Mouse (Mus musculus): ENCODE measurements around the gene Prr5l. TPM values are rescaled to one million over a fixed set of nuclear protein-coding genes. Genes with fewer than 3 reads are reported as not detected.

Prr5l gene
- polyA plus RNA-seq, 1 experiment = 0.06 TPM

DNA sequence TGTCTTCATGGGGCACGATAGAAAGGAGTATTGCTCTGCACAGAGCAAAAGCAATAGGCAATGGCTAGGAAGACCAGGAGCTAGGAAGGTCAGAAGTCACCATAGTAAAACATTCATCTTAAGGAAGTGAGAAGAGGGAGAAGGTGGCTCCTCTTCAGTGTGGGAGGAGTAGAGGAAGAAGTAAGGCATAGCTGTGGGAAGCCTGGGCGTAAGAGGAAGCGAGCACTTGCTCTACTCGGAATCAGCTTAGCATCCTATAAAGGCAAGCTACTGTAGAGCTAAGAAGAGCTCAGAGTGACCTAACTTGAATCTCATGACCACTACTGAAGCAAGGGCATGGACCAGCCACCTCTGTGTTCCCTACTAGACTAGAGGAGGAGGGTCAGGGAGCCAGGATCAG lies 39.5 kb upstream of the Prr5l start:
- Histone ChIP-seq H3K27me3 (ENCODE audit: control insufficient read depth, insufficient read depth, insufficient read length) (no peaks in the 10 kb centered on the region), H3K79me2 (ENCODE audit: control insufficient read depth, insufficient read depth) (no peaks in the 10 kb centered on the region), H3K4me2 (ENCODE audit: low read depth) (no peak overlapping the region), H3K36me3 (ENCODE audit: control insufficient read depth, insufficient read depth) (no peaks in the 10 kb centered on the region), H3K4me3 (no peak overlapping the region), H3ac (ENCODE audit: control insufficient read depth, insufficient read length) (no peak overlapping the region)
- TF ChIP-seq MYOG (IDR thresholded peaks at IDR 0.05; ENCODE audit: control insufficient read depth in 1 of 3, insufficient read depth in 1 of 3, insufficient read length in 2 of 3, low read depth in 2 of 3) (no peak), POLR2AphosphoS2 (IDR thresholded peaks at IDR 0.05; ENCODE audit: insufficient read length, low read depth) (no peak), SRF (IDR thresholded peaks at IDR 0.05; ENCODE audit: control insufficient read depth, insufficient read length, low read depth) (no peak)

- no peak overlapping the region for H3K4me2 ChIP-seq (ENCODE audit: low read depth)
- no peaks in the 10 kb centered on the region for H3K36me3 ChIP-seq (ENCODE audit: control insufficient read depth, insufficient read depth)
- no peaks in the 10 kb centered on the region for H3K79me2 ChIP-seq (ENCODE audit: control insufficient read depth, insufficient read depth)
- TF ChIP-seq POLR2AphosphoS2 (IDR thresholded peaks at IDR 0.05; ENCODE audit: insufficient read length, low read depth) = no peak
- no peak for TF ChIP-seq SRF (IDR thresholded peaks at IDR 0.05; ENCODE audit: control insufficient read depth, insufficient read length, low read depth)
- TF ChIP-seq USF1 (IDR thresholded peaks at IDR 0.05; ENCODE audit: low read depth) = no peak
- TF ChIP-seq TCF12 (IDR thresholded peaks at IDR 0.05; ENCODE audit: insufficient read depth, poor library complexity, severe bottlenecking) = no peak
- no peak for TF ChIP-seq MYOD1 (IDR thresholded peaks at IDR 0.05; ENCODE audit: control insufficient read depth in 1 of 3, insufficient read length in 2 of 3, low read depth in 2 of 3)
- TF ChIP-seq E2F4 (IDR thresholded peaks at IDR 0.05; ENCODE audit: insufficient read depth) = no peak
- no peak for TF ChIP-seq REST (IDR thresholded peaks at IDR 0.05; ENCODE audit: insufficient read depth, insufficient read length)
- no peak for TF ChIP-seq TCF3 (IDR thresholded peaks at IDR 0.05; ENCODE audit: insufficient read length, low read depth)
- TF ChIP-seq CEBPB (IDR thresholded peaks at IDR 0.05; ENCODE audit: insufficient read depth, poor library complexity, severe bottlenecking) = no peak
- TF ChIP-seq POLR2A (IDR thresholded peaks at IDR 0.05; ENCODE audit: insufficient read length, low read depth) = no peak
- TF ChIP-seq MYOG (IDR thresholded peaks at IDR 0.05; ENCODE audit: control insufficient read depth in 1 of 3, insufficient read depth in 1 of 3, insufficient read length in 2 of 3, low read depth in 2 of 3) = no peak
- TF ChIP-seq MAX (IDR thresholded peaks at IDR 0.05; ENCODE audit: low read depth) = no peak
- no peak overlapping the region for H3ac ChIP-seq (ENCODE audit: control insufficient read depth, insufficient read length)
- H3K27me3 ChIP-seq (ENCODE audit: control insufficient read depth, insufficient read depth, insufficient read length) = no peaks in the 10 kb centered on the region
- H3K4me3 ChIP-seq = no peak overlapping the region
Observed at GRCm38 (mm10) chr2:101920136-101920554, 37.3 kb upstream of the Prr5l start.

GRCm38 (mm10) chr2:101918518-101918917 lies 35.7 kb upstream of the Prr5l start:
- no peaks in the 10 kb centered on the region for H3K27me3 ChIP-seq (ENCODE audit: control insufficient read depth, insufficient read depth, insufficient read length)
- H3K4me2 ChIP-seq (ENCODE audit: low read depth) = no peak overlapping the region
- H3ac ChIP-seq (ENCODE audit: control insufficient read depth, insufficient read length) = no peak overlapping the region
- TF ChIP-seq REST (IDR thresholded peaks at IDR 0.05; ENCODE audit: insufficient read depth, insufficient read length) = no peak
- TF ChIP-seq POLR2A (IDR thresholded peaks at IDR 0.05; ENCODE audit: insufficient read length, low read depth) = no peak
- TF ChIP-seq MAX (IDR thresholded peaks at IDR 0.05; ENCODE audit: low read depth) = no peak
- no peak for TF ChIP-seq USF1 (IDR thresholded peaks at IDR 0.05; ENCODE audit: low read depth)
- TF ChIP-seq TCF12 (IDR thresholded peaks at IDR 0.05; ENCODE audit: insufficient read depth, poor library complexity, severe bottlenecking) = no peak
- TF ChIP-seq TCF3 (IDR thresholded peaks at IDR 0.05; ENCODE audit: insufficient read length, low read depth) = no peak
- H3K79me2 ChIP-seq (ENCODE audit: control insufficient read depth, insufficient read depth) = no peaks in the 10 kb centered on the region
- H3K4me3 ChIP-seq = no peak overlapping the region
- no peaks in the 10 kb centered on the region for H3K36me3 ChIP-seq (ENCODE audit: control insufficient read depth, insufficient read depth)

DNA sequence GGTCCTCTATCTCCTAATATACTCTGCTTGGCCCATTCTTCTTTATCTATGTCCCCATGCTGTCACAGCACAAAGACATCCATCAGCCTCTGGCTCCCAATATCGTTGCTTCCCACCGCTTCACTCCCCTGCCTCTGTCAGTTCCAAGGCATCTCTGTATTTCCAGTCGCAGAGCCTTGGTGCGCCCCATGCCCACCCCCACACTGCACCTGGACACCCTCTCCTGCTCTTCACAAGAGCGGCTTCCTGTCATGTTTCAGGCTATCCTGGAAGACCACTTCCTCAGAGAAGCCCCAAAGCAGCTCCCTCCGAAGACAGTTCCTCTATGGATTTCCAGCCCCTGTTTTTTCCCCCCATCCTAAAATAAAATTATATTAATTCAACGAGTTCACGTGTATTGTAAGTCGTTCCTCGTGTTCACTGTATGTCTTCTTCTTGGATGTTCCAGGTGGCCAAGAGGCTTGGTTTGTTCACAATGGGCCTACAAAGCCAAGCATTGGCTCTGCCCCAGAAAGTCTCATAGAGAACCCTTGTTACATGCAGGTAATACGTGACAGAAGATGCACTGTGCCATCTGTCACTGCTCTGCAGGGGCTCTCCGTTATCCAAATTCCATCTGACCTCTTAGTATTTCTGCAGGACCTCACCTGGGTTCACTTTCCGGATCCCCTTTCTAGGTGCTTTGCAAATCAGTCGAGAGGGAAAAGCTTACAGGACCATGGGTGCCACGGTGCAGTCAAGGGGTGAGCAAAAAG lies 26.7 kb upstream of the Prr5l start:
- H3K79me2 ChIP-seq (ENCODE audit: control insufficient read depth, insufficient read depth) = no peaks in the 10 kb centered on the region
- H3K27me3 ChIP-seq (ENCODE audit: control insufficient read depth, insufficient read depth, insufficient read length) = no peaks in the 10 kb centered on the region
- TF ChIP-seq MYOD1 (IDR thresholded peaks at IDR 0.05; ENCODE audit: control insufficient read depth in 1 of 3, insufficient read length in 2 of 3, low read depth in 2 of 3) = no peak
- TF ChIP-seq MAX (IDR thresholded peaks at IDR 0.05; ENCODE audit: low read depth) = no peak
- TF ChIP-seq POLR2A (IDR thresholded peaks at IDR 0.05; ENCODE audit: insufficient read length, low read depth) = no peak
- TF ChIP-seq USF1 (IDR thresholded peaks at IDR 0.05; ENCODE audit: low read depth) = no peak
- no peak for TF ChIP-seq CEBPB (IDR thresholded peaks at IDR 0.05; ENCODE audit: insufficient read depth, poor library complexity, severe bottlenecking)
- no peak for TF ChIP-seq E2F4 (IDR thresholded peaks at IDR 0.05; ENCODE audit: insufficient read depth)
- TF ChIP-seq TCF3 (IDR thresholded peaks at IDR 0.05; ENCODE audit: insufficient read length, low read depth) = no peak
- TF ChIP-seq MYOG (IDR thresholded peaks at IDR 0.05; ENCODE audit: control insufficient read depth in 1 of 3, insufficient read depth in 1 of 3, insufficient read length in 2 of 3, low read depth in 2 of 3) = no peak
- TF ChIP-seq POLR2AphosphoS2 (IDR thresholded peaks at IDR 0.05; ENCODE audit: insufficient read length, low read depth) = no peak
- H3ac ChIP-seq (ENCODE audit: control insufficient read depth, insufficient read length) = no peak overlapping the region
- no peaks in the 10 kb centered on the region for H3K36me3 ChIP-seq (ENCODE audit: control insufficient read depth, insufficient read depth)
- no peak overlapping the region for H3K4me3 ChIP-seq
- no peak overlapping the region for H3K4me2 ChIP-seq (ENCODE audit: low read depth)

- Histone ChIP-seq H3ac (ENCODE audit: control insufficient read depth, insufficient read length) (no peak overlapping the region), H3K4me2 (ENCODE audit: low read depth) (no peak overlapping the region), H3K4me3 (no peak overlapping the region), H3K27me3 (ENCODE audit: control insufficient read depth, insufficient read depth, insufficient read length) (no peaks in the 10 kb centered on the region), H3K36me3 (ENCODE audit: control insufficient read depth, insufficient read depth) (no peaks in the 10 kb centered on the region), H3K79me2 (ENCODE audit: control insufficient read depth, insufficient read depth) (no peaks in the 10 kb centered on the region)
- TF ChIP-seq USF1 (IDR thresholded peaks at IDR 0.05; ENCODE audit: low read depth) (no peak), REST (IDR thresholded peaks at IDR 0.05; ENCODE audit: insufficient read depth, insufficient read length) (no peak), POLR2A (IDR thresholded peaks at IDR 0.05; ENCODE audit: insufficient read length, low read depth) (no peak)
Observed at GRCm38 (mm10) chr2:101908773-101909172, 25.9 kb upstream of the Prr5l start.
